Mouse (Mus musculus): ENCODE measurements around the gene Zfp120. TPM values are rescaled to one million over a fixed set of nuclear protein-coding genes. Genes with fewer than 3 reads are reported as not detected.
"Not testable (repeated sequence)": the region's sequence is repeated elsewhere in the genome, so short reads cannot be mapped to it uniquely, and the experiment has no call there.

Zfp120 gene
- total RNA-seq (2021) = 1 to 10 TPM; 5.0 to 6.3 TPM
- long read RNA-seq, experiment 1, full-length matches to known transcripts = 4 of 6 reads
- long read RNA-seq, experiment 1, partial matches to known transcripts = 0 of 6 reads
- long read RNA-seq, experiment 1, other reads (novel, unspliced or antisense) = 2 of 6 reads
- long read RNA-seq, experiment 2, full-length matches to known transcripts = 6 of 7 reads
- long read RNA-seq, experiment 2, partial matches to known transcripts = 0 of 7 reads
- long read RNA-seq, experiment 2, other reads (novel, unspliced or antisense) = 1 of 7 reads

DNA sequence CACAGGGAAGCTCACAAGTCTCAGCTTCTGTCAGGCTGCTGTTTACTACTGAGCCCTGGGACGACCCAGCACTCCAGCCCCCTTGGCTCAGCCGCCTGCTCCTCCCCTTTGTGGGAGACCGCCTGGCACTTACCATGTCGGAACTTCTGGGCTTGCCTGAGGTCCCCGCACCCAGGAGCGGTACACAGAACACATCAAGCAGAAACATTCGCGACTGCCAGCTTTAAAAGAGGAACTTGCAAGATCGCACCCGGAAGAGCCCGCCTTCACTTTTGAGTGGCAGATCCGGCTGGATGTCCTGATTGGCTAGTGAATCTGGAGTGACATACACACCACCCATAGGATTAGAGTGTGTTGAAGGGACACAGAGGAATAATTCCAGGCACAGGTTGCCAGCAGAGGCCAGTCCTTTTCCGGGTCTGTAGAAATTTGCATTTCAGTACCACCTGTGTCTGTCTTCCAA is at the start of gene Zfp120:
Gene Zfp120, minus strand, starts transcription at position 274 of the 463 bp plus-strand sequence.
- peak; percentile 81 for DNase-seq

- not testable (repeated sequence) for DNase-seq
Observed at GRCm38 (mm10) chr2:150181570-150181999, 45.1 kb upstream of the Zfp120 start, which contains the start of gene Gm14139. Gene Gm14139, plus strand, starts transcription at chr2:150181755.

GRCm38 (mm10) chr2:150181046-150181445 is 44.5 kb upstream of the Zfp120 start:
- DNase-seq = not testable (repeated sequence)

GRCm38 (mm10) chr2:150179579-150179978 is 43.1 kb upstream of the Zfp120 start, which contains the start of gene Gm10770:
Gene Gm10770, minus strand, starts transcription at chr2:150179679.
- DNase-seq = not testable (repeated sequence)

DNA sequence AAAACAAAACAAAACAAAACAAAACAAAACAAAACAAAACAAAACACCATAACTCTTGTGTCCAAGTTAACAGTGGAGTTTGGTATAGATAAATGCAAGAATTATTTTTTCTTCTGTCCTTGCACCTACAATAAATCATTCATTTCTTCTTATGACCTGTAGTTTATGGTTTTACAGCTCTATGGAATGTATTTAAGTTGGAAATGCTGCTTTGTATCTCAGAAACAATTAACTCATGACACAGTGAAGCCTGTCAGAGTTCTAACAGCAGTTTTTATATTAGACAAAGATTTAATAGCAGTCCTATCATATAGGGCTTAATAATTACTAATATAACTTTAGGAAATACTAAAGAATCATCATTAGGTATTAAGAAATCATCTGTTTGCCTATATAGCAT is 37.3 kb upstream of the Zfp120 start:
- DNase-seq = no peak

DNA sequence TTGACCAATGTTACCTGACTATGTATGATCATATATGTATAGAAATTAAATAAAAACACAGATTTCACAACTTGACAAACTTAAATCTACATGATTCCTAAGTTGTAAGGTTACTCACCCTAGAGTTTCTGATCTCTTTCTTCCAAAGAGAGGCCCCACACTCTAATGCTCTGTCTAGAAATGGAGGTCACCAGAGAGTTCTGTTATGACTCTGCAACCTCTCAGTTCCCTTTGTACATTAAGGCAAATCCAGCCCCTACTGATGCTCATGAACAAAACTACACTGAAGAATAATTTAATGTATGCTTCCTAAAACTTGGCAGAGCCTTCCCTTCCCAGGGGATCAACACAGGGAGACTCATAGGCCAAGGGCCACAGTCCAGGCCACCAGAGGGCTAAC is 30.2 kb upstream of the Zfp120 start:
- no peak for DNase-seq

DNA sequence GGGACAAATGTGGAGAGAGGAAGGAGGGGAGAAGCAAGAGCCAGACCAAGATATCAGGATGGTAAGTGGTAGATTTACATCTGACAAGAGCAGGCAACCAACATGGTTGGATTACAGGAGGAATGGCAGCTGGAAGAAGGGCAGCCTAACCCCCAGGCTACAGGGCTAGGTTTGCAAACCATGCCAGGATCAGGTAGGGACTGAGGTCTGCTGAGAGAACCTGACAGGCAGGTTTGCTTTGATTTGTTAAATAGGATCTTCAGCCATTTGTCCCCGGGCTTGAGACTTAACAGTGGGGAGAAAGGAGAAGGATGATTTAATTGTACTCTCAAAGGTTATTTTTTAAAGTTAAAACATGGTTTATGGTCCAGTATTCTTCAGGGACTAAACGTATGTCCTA is 3.7 kb downstream of the Zfp120 start:
- DNase-seq = no peak

GRCm38 (mm10) chr2:150132002-150132401 is 4.5 kb downstream of the Zfp120 start:
- DNase-seq = not testable (repeated sequence)

DNA sequence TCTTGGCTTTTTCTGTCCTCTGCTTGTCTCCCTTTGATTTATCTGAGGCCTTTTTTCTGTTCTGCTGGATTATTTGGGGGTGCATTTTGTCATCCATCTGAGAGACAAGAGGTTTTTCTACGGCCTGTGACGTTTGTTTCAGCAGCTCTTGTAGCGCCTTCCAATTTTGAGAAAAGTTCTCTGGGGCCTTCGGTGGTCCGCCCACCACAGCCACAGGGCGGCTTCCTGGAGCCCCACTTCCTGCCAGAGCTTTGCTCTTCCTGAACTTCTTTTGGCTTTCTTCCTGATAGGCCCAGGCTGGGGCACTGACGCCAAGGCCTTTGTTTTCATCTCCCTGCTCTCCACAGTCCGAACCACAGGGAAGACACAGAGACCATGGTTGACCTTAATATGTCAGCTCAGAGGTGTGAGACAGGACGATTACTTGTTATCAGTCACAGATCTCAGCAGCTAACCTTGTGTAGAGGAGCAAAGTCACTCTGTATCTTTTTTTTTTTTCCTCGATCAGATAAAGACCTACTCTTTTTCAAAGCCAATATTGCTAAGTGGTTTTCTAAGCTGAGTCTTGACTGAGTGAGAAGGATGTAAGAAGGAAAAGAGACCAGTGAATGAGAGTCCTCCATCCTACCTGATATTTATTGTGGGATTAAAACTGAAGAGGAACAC is 25.1 kb downstream of the Zfp120 start:
- no peak for DNase-seq

GRCm38 (mm10) chr2:150099618-150100017 is 36.9 kb downstream of the Zfp120 start:
- DNase-seq = not testable (repeated sequence)

Other genes starting within 250 kb of the Zfp120 start
- gene Gm10770, start 43.0 kb upstream of the Zfp120 start, total RNA-seq (2021) = not detected
- gene Gm14139, start 45.0 kb upstream of the Zfp120 start, total RNA-seq (2021) = not detected
- 1 to 10 TPM; 1.5 to 1.8 TPM for gene Zfp937, start 81.4 kb upstream of the Zfp120 start, total RNA-seq (2021)
- gene Gm21994, start 118.9 kb upstream of the Zfp120 start, total RNA-seq (2021) = 1 to 10 TPM; 1.5 to 2.3 TPM
- gene Gm14124, start 120.8 kb upstream of the Zfp120 start, total RNA-seq (2021) = not detected
- gene Gm10130, start 187.0 kb upstream of the Zfp120 start, total RNA-seq (2021) = 1 to 10 TPM in 1 of 2 experiments, not detected in 1; 1.2 TPM
- gene 3300002I08Rik, start 226.1 kb upstream of the Zfp120 start, total RNA-seq (2021) = 1 to 10 TPM; 1.8 to 2.1 TPM

Measured in gastrocnemius, postnatal 25 days (tissue).